Mouse (Mus musculus) right cerebral cortex, postnatal 25 days (tissue): ENCODE results near the gene Rab21.

Source experiments
- DNase-seq: peaks from one replicate; pipeline ENCODE4 v3.0.0; 2022

Gene Rab21

DNA sequence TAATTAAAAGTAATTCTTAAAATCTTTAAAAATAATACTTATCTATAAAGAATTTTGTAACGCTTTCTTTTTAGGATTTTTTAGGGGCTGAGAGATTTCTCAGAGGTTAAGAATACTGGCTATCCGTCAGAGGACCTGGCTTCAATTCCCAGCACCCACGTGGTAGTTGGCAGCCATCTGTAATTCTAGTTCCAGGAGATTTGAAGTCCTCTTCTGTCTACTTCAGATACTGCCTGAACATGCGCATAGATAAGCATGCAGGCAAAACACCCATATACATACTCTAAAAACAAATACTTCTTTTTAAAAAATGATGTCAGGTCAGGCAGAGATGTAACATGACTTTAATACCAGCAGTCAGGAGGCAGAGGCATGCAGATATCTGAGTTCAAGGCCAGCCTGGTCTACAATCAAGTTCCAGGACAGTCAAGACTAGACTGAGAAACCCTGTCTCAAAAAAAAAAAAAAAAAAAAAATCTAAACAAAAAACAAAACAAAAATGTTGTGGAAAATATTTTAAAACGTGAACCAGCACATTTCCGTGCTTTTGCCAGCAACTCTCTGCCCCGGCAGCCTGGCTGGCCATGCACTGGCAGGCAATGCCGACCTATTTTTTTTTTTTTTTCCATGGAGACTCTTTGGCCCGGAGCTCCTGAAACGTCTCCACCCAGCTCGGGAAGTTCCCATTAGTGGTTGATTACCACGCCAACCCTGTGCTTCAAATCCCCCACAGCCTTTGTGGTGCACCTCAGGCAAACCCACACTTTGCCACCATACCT is 44.6 kb downstream of the Rab21 start:
- DNase-seq: no peak

DNA sequence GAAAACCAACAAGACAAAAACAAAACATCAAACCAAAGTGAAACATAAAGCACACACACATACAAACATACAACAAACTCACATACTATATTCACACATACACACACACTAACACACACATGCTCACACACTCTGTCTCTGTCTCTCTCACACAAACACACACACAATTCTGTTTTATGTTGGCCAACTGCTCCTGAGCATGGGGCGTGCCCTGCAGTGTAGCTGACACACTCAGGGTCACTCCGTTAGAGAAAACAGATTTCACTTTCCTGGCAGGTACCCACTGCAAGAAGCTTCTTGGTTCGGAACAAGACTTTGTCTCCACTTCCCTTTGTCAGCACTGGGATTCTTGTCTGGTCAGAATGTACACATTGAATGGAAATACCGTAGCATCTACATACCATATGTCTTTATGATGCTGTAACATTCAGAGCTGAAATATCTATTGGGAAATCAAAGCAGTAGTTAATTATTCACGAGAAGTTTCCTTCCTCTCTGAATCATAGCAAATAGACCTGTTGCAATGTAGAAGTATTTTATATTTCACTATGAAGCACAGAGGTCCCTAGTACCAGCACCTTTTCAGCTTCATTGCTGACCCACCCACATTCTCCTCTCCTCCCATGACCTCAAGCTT is 52.4 kb downstream of the Rab21 start:
- no peak for DNase-seq

DNA sequence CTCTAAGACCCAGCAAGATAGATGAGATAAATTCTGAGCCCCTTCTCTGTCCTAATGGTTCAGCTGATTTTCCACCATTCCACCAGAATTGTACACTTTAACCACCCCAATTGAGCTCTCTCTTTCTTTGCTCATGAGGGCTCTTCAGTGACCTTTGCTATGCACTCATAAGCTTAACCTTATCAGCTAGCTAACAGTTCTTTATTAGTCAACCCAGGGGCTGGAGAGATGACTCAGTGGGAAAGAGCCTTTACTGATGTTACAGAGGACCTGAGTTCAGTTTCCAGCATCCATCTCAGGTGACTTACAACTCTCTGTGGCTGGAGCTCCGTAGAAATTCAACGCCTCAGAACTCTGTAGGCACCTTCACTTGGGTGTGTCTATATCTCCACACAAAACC is 53.1 kb downstream of the Rab21 start:
- DNase-seq: no peak

DNA sequence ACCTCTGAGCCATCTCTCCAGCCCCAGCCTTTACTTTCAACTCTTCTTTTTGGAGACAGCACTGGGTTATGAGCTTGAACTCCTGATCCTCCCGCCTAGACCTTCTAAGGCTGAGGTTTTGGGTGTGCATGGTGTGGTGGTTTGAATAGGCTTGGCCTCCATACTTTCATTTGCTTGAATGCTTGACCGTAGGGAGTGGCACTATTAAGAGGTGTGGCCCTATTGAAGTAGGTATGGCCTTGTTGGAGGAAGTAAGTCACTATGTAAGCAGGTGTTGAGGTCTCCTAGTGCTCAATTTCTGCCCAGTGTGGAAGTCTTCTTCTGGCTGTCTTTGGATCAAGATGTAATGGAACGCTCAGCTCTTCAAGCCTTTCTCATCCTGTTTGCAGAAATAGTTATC is 54.0 kb downstream of the Rab21 start:
- no peak for DNase-seq

DNA sequence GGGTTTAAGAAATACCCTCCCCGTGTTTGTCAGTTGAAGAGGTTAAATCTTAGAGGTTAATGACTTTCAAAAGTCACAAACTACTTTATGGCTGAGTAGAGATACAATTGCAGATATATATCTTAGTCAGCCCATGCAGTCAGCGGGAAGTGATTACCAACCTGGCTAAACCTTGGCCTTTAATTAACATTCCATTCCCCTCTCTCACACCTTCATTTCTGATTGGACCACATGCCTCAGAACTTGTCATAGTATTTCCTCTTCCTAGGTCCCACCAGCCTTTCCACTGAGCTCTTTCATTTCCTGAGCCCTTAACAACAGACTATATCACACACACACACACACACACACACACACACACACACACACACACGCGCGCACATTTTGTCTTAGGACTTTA is 59.2 kb downstream of the Rab21 start:
- no peak for DNase-seq

DNA sequence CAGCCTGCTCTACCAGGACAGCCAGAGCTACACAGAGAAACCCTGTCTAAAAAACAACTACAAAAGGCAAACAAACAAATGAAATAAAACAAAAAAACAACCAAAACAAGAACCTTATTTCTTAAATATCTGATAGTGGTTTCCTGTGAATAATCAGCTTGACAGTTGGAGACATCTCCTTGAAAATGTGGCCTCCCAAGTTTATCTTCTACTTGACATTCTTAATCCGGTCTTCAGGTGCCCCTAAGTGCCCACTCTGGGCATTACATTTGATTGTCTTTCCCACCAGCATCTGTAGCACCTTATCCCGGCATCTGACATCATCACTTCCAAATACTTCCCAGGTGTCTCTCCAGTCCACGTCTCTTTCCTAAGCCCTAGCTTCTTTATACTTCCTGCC is 61.9 kb downstream of the Rab21 start:
- no peak for DNase-seq

DNA sequence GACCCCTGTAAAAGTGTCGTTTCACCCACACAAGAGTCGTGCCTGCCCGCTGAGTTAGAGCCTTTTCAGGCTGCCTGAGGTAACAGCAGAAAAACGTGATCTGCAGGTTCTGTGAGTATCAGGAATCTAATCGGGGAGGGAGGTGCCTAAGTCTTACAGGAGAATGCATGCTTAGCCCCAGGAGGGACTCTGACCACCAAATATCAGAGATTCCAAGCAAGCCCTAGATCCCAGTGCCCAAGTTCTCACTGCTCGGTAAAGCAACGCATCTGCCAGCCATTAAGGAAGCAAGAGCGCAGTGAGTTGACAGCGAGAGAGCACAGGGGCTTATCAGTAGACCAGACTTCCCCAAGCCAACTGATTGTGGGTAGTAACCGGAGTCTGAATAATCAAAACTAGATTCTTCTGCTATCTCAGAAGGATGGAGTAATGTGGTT is 63.1 kb downstream of the Rab21 start:
- no peak for DNase-seq

DNA sequence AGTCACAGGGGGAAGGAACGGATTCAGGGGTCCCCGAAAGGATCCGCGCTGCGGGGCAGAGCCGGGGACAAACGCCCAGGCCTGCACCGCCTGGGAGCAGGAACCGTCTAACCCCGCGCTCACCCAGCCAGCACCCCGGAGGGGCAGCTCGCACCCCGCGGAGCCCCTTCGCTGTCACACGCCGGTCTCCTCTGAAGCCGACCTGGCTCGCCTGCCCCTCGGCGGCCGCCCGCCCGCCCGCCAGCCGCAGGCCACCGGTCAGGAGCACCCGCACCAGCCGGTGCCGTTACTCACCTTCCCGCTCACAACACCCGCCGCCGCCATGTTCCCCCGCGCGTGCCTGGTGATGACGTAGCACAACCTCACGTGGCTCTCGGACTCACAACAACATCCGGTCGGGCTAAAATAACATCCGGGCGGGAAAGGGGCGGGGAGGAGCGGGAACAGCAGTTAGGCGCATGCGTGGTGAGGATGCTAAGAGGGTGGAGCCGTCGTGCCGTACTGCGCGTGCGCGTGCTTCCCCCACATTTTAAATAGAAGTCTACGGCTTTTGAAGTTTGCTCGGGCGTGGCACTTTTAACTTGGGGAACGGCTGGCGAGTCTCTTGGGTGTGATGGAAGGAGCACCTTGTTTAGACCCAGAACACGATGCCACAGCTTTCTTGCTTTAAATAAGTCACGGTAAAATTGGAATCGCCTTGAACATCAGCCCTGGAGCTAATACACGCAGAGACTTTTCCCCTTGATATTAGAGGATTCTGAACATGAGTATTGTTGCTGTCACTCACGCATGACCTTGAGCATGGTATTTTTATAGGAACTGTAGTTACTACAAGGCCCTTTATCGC is 64.1 kb downstream of the Rab21 start, which contains the start of gene Tbc1d15:
Gene Tbc1d15, minus strand, starts transcription at position 380 of the 847 bp plus-strand sequence.
- DNase-seq: peak; percentile 96

DNA sequence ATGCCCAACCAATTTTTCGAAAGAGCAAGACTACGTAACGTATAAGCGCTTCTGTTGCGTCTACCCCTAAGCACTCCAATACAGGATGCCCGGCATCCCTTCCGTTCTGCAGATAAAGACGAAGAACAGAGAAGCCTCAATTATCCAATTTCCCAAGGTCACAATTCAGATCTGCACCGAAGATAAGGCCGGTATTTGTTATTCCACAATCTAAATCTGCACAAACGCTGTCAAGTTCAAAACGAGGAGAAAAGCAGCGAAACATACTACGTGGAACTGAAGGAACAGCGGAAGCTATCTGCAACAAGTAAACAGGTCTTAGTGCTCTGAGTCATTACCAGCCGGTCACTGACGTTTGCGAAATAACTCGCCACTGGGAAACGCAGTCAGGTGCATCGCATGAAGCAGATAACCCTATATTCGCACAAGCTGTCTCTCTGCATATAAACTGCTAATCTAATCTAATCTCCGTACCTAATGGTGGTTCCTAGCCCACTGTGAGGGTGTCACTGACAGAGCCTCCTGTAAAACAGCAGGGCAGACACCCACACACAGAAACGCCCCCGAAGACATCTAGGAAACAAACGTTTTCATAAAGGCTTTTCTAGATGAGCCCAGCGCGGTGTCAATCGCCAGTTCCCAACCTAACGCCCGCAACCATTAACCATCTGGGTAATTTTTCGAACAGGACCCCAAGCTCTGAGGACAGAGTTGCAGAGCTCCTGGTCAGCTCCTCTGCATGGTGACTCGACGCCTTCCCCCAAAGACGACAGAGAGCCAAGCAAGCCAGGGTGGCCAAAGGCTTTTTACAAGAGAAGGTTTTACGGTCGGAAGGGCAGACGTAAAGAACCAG is 64.9 kb downstream of the Rab21 start:
- no peak for DNase-seq

DNA sequence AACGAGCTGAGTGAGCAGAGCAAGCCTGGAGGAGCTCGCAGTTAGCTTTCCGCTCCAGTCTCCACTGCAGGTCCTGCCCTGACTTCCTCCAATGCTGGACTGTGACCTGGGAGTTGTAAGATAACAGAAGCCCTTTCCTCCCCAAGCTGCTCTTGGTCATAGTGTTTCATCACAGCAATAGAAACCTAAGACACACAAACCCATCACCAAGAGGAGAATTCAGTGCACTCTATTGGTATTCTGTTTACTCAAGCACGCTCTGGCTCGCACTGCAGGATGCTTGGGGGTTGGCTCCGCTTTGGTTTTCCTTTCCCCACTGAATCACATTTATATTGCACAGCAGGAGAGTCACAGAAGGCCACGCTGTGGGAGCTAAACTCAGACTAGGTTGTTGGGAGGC is 67.4 kb downstream of the Rab21 start:
- DNase-seq: no peak

DNA sequence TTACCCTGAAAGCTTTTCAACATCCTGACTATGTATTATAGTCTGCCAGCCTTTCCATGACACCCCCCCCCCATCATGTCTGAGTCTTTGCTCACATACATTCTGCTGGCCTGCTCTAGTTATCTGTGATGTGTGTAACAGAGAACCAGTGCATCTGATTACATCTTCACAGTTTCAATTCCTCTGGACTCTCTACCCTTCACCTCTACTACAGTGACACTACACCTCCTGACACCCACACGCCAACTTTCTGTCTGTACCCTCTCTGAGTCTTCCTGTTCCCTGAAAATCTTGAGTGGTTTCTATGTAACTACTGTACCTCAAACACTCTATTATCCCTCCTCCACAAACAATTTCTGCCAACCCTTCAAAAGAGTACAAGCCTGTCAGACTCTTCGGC is 69.9 kb downstream of the Rab21 start:
- no peak for DNase-seq

DNA sequence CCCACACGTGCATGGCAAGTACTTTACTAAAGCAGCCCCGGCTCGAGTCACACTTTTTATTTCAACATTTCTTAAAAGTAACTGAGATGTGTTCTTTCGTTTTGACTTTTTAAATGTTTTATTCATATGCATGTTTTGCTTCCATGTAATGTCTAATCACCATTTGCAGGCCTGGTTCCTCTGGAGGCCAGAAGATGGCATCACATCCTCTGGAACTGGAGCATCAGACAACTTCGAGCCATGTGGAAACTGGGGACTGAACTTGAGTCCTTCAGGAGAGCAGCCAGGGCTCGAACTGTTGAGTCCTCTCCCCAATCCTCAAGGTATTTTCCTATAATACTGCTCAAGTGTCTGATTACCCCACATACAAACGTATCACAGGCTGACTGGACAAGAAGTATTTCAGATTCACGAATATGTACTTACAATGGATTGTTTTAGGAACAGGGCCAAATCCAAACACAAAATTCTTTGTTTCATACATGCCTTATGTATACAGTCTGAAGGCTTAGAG is 74.3 kb downstream of the Rab21 start:
- DNase-seq: no peak

DNA sequence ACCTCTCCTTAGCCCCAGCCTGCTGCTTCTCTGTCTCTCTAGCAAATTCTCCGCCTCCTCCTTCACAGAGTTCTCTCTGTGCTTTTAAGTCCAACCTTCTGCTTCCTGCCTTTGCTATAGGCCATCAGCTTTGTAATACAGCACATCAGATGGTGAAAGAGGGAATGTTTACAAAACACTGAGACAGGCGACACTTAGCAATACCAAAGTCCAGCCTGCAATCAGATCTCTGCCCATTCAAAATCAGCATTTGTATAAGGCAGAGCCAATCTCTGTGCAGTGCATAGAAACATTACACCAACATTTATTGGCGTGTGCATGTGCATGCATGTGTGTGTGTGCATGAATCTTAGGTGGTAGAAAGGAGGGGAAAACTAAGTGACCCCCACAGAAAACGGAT is 77.5 kb downstream of the Rab21 start:
- DNase-seq: no peak
